Mouse (Mus musculus): Measurements from ENCODE around the gene Hmga2.
"Not testable (repeated sequence)": the region's sequence is repeated elsewhere in the genome, so short reads cannot be mapped to it uniquely, and the experiment has no call there.

Hmga2 gene

DNA sequence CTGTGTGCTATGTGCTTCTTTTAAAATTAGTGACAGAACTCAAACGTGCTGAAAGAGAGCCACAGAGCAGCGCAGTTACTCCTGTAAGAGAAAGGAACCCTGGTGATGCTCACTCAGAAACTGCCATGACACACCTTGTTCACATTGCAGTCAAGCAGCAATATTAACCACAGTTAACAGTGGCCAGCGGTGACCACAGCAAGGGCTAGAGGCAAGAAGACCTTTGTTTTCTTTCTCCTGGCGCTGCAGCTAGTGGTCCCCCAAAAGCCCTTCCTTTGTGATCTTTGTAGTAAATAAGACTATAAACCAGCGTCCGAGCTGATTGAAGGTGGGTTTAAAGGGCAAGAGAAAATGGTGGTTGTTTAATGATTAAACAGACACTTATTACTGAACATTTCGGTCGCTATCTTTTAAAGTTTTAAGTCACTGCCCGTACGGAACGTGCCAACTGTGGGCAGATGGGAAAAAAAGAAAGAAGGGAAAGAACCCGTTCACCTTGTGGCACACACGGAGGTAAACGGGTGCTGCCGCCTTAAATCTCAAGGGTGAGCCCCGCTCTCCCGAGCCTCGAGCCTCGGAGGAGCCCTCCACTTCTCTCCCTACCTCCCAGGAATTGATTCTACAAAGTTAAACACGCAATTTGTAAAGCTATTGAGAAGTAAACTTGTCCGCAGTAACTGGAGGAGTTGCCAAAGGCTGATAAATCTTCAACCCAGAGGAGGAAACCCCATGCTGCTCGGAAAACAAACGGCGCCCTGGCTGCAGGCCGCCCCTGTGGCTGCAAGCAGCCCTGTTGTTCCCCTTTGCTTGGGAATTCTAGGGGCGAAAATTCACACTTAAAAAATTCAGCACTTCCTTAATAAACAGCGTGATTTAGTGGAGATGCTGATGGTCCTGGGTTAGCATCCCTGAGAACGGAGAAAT lies 85.1 kb downstream of the Hmga2 start:
- DNase-seq: no peak

DNA sequence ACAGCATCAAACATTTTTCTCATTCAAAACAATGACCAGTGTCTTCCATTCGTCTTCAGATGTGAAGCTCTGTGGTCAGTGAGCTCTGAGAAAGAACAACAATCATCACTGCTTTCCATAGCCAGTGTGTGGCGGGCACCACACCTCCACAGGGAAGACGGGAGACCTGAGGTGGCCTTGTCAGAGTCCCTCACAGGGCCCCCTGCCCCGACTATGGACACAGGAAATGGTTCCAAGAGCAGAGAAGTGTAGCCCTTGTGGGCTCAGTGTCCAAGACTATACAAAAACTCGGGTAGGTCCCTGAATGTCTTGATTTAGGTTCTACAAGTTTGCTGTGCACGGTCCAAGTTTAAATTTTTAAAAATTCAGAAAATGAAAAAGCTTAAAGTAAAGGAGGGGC lies 86.6 kb downstream of the Hmga2 start:
- no peak for DNase-seq

DNA sequence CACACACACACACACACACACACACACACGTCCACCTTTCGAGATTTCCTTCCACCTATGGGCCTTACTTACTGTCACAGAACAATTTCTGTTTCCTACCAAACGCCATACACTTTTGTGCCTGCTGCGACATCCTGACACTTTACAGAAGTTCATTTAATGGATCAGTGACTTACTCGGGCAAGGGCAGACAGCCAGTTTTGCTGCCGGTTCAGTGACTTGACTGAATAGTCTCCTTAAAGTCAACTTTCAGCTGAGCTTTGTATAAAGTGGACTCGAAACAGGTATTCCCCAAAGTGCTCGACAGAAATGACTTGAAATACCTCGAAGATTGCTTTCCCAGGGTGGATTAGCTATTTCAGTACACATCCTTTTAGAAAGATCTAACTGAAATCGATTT lies 87.3 kb downstream of the Hmga2 start:
- DNase-seq: no peak

DNA sequence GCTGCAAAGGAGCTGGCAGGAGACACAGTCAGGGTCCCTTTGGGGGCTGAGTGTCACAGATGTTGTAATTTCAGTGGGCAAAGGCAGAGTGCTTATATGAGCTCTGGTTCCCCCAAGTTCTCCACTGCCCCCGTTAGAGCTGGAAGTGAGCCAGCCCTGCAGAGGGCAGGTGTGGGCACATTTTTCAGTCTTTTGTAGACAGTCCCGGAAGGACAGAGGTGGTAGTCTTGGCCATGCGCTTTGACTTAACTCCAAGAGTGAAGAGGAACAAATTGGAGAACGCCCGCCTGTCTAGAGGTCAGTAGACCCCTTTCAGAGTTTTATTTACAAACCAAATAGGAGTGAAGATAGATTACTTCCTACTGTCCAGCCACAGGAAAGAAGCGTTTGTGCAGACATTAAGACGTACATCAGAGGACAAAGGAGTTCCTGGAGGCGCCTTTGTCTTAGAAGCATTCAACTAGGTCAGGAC lies 87.8 kb downstream of the Hmga2 start:
- DNase-seq: peak; percentile 10

DNA sequence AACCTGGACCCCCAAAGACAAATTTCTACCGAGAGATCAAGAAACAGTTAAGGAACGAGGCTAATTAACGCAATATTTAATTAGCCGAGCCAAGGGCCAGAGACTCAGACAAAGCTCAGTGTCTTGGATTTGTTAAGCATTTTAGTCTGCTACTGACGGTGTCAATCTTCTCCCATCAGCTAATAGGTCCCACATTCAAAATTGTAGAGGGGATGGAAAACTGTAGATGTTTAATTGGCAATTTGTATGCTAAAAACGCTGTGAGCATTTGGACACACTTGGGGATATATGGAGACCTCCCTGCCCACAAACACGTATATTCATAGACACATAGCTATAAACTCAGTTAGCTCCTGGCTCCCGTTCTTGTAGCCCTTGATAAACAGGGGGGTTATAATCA lies 89.2 kb downstream of the Hmga2 start:
- DNase-seq: no peak

GRCm38 (mm10) chr10:120384797-120385600 lies 91.3 kb downstream of the Hmga2 start:
- peak; percentile 33 for DNase-seq

DNA sequence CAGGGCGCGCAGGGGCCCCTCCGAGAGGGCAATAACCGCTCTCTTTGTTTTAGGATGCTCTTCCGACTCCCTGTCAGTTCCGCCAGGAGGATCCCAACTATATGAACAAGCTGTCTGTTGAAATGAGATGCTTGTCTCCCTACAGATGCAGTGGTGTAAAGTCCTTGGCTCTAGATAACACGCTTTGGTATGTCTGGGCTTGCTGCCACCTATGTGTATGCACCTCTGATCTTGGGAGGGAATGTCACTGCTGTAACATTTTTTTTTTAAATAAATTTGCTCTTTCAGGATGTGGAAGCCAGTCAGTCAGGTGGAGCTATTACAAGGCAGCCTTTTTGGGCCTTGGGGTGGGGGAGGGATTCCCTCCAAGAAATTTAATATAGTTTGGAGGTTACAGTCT lies 92.2 kb downstream of the Hmga2 start:
- no peak for DNase-seq

DNA sequence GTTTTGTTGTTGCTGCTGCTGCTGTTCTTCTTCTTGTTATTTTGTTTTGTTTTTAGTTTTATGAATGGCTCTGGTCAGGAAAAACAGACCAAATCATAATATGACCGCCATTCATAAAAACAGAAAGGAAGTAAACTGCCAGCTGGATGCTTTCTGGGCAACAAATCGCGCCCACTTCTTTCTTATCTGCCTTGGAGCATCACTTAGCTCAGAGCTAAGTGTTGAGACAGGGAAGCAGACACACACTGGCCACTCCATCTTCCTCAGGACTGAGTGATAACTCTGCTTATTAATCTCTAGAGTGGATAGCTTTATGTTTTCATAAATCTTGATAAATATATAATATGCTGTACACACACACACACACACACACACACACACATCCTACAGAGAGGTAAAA lies 98.5 kb downstream of the Hmga2 start:
- no peak for DNase-seq

- peak; percentile 92 for DNase-seq
These were observed 98.9 kb downstream of the Hmga2 start for GRCm38 (mm10) chr10:120377327-120377752.

DNA sequence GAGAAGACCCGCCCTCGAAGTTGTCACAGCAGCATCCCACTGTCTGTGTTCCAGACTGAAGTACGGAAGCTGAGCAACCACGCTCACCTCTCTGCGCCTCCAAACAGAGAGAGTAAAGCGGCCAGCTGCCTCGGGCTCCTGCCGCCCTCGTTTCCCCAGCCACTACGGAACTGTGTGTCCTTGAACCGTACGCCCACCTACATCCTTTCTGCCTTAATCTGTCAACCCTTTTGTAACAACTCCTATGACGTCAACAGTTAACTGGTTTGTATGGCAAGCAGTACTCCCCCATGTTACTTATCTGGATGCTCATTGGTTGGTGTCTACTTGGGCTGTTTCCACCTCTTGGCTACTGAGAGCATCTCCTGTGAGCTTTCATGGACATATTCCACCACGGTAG lies 100.8 kb downstream of the Hmga2 start:
- DNase-seq: no peak

DNA sequence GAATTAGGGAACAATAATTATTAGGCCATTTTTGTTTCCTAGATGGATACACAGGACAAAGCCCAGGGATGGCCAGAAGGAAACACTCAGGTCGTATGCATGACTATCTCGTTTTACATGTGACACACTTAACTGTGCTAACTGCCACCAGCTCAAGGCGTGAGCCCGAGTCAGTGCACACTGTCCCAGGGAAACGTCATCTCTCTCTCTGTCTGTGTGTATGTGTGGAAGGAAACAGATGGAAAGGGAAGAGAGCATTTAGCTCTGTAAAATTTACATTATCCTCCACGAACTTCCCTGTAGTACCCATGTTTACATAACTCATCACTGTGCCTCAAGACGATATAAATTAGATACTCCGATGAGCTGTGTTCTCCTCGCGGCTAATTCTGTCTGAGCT lies 105.1 kb downstream of the Hmga2 start:
- DNase-seq: no peak

DNA sequence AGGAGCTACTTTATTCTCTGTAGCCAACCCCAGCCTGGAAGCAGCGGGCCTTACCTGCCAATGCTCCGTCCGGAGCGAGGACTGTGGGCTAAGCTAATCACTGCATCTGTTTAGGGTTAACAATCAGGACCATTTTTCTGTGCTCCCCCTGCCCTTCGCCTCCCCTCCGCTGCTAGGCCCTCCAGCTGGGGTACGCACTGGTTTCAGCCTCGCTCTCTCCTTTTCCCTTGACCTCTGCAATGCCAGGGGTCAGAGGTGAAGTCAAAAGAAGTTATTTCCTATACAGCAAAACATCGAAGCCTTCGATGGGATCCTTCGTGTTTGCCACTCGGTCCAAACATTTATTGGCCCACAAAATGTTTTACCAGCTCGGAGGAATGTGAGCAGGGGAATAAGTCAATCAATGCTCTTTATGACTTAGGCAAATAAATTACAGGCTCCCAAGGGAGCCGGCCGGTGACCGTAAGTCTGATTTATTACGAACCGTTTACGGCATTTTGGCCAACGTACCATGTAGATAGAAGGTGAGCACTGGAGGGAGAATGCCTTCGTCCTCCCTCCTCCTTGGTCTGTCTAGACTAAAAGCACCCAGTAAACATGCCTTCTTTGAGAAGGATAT lies 107.0 kb downstream of the Hmga2 start:
- no peak for DNase-seq

DNA sequence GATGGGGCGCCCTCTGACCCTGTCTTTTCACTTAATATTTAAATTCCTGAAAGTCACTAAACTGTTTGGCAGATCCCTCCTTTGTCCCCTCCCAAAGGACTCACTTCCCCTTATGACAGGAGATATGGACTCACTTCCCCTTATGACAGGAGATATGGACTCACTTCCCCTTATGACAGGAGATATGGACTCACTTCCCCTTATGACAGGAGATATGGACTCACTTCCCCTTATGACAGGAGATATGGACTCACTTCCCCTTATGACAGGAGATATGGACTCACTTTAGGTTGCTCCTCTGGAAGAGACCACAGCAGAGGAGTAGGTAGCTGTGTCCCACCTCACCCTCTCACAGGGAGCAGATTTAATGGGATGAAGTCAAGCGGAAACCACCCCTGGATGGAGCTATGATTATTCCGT lies 110.1 kb downstream of the Hmga2 start:
- DNase-seq: not testable (repeated sequence)

DNA sequence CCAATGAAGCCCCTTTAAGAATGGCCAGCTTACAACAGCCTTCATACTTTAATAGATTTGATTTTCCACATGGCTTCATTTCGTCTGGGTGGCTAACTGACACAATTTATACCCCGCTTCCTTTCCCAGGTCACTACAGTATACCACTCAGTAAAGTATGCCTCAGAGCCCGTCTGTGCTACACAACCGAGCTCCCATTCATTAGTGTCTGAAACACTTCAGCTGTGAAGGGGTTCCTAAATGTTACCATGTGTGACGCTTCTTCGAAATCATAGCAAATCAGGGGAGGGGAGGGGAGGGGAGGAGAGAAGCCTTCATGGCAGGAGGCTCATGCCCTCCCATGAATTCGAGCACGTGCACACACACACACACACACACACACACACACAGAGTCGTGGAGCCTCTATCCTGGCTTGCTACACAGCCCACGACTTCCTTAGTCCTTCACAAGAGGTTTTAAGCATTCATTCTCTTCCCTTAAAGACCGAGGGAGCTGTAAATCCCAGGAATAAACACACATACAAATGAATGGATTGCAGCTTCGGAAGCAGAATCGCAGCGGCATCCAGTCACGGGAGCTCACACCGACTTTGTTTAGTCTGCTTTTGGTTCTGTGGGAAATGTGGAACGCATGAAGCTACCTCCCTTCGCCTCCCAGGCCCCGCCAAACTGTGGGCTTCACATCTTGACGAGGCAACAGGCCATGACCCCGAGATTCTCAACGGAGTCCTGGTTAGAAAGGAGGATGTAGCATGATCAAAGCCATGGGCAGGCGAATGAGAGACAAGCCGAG lies 110.7 kb downstream of the Hmga2 start:
- DNase-seq: no peak

GRCm38 (mm10) chr10:120363983-120364582 lies 112.2 kb downstream of the Hmga2 start:
- no peak for DNase-seq

- not testable (repeated sequence) for DNase-seq
These were observed 112.8 kb downstream of the Hmga2 start for GRCm38 (mm10) chr10:120363298-120363982.

DNA sequence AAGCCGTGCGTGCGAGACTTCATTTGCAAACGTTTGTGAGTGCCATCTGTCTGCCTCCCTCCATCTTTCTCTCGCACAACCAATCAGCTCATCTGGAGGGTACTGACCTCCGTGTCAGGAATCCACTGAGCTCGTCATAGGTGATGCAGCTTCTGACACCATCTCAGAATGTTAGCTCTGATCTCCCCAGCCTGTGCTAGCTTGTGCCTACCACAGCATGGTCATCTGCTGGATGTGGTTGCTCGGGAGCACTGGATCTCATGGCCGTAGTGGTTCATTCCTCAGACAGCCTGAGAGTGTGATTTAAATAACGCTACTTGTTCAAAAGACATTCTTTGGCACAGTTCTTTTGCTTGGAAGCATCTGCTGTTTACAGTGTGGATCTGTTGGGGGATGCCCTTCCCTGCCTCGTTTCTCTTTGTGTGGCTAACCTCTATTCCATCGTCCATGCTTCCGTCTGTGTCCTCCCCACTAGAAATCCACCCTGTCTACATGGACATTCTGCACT lies 121.7 kb downstream of the Hmga2 start:
- no peak for DNase-seq

- DNase-seq: no peak
These were observed 130.9 kb downstream of the Hmga2 start for GRCm38 (mm10) chr10:120345325-120345724.

GRCm38 (mm10) chr10:120344558-120345318 lies 131.5 kb downstream of the Hmga2 start:
- DNase-seq: no peak

GRCm38 (mm10) chr10:120339906-120340305 lies 136.4 kb downstream of the Hmga2 start:
- DNase-seq: not testable (repeated sequence)
